ENCODE assay signal across 22 mouse cellular contexts in the genomic region with DNA sequence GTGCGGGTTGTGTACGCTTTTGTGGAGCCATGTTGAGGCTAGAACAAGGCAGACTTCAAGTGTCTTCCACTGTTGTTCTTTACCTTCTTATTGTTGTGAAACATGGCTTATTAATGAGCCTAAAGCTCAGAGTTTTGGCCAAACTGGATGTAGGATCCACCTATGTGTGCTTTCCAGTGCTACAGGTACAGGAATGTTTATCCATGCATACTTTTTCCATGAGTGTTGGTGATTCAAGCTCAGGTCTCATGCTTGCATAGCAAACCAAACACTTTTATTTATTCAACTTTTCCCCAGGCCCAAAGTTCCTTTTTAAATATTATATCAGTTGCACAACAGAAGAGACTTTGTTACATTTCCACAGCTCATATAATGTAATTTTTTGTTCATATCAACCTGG. TPM values are rescaled to one million over a fixed set of nuclear protein-coding genes. Genes with fewer than 3 reads are reported as not detected.
A peak's percentile ranks its signal among the peaks of the same experiment; 100 is the strongest.
DNase-seq lines count a peak whose midpoint lies in the region; ATAC-seq and TF ChIP-seq lines count a peak whose summit lies in the region.
"Had no signal": no experiment of that assay in that cellular context is flagged by ENCODE, and none has a peak within 500 bp of the region (broad histone marks: within the 10 kb centered on the region; RNA-seq: fewer than 3 reads in every experiment).

No protein-coding gene starts in this region.

- H3K79me2 ChIP-seq in heart, adult 2 months (replicated peaks; ENCODE audit: control insufficient read depth, insufficient read depth, low read length): no peaks in the 10 kb centered on the region

- no peak for TF ChIP-seq CTCF in heart, adult 2 months (IDR thresholded peaks at IDR 0.05)
- no peak for TF ChIP-seq CTCF in lung, adult 2 months (IDR thresholded peaks at IDR 0.05; ENCODE audit: insufficient read depth, low read length)
- TF ChIP-seq CTCF in lung, postnatal 0 days (IDR thresholded peaks at IDR 0.05): no peak
- no peak for TF ChIP-seq CTCF in stomach, postnatal 0 days (IDR thresholded peaks at IDR 0.05; ENCODE audit: low read depth)

- no peaks in the 10 kb centered on the region for H3K4me1 ChIP-seq in heart, adult 2 months (ENCODE audit: control insufficient read depth, insufficient read depth, low read length)
- no peaks in the 10 kb centered on the region for H3K4me1 ChIP-seq in lung, embryonic 16.5 days (replicated peaks; ENCODE audit: control insufficient read depth, insufficient read depth, low read length)
- H3K4me1 ChIP-seq in lung, adult 2 months (ENCODE audit: control insufficient read depth, insufficient read depth, low read length): no peaks in the 10 kb centered on the region
- H3K4me1 ChIP-seq in lung, postnatal 0 days (ENCODE audit: insufficient read depth, low read depth, low read length): no peaks in the 10 kb centered on the region
- no peaks in the 10 kb centered on the region for H3K4me1 ChIP-seq in stomach, postnatal 0 days (replicated peaks; ENCODE audit: control insufficient read depth, insufficient read depth)

- no peak overlapping the region for H3K4me2 ChIP-seq in lung, embryonic 16.5 days (ENCODE audit: low read depth, low read length)
- no peak overlapping the region for H3K4me2 ChIP-seq in lung, postnatal 0 days (replicated peaks; ENCODE audit: low read depth, low read length)
- H3K4me2 ChIP-seq in stomach, postnatal 0 days (replicated peaks; ENCODE audit: low read depth): no peak overlapping the region

- DNase-seq in heart, adult 11 months: peak; percentile 25
- no peak for DNase-seq in heart, adult 2 months
- no peak for DNase-seq in lung, adult 2 months
- peak; percentile 37 for DNase-seq in lung, postnatal 0 days (ENCODE audit: low spot score)
- no peak for DNase-seq in lung, postnatal 36 days
- DNase-seq in stomach, postnatal 0 days (ENCODE audit: low spot score): no peak
- no peak for DNase-seq in frontal cortex, postnatal 10 days (ENCODE audit: low spot score in 2 of 2)
- DNase-seq: adrenal gland, adult 2 months; adrenal gland, adult 8-10 months; adrenal gland, postnatal 10 days; adrenal gland, postnatal 14 days; adrenal gland, postnatal 25 days; adrenal gland, postnatal 36 days; B cell, adult 2 months; cerebellum, adult 11 months; cerebellum, adult 11-12 months had no signal

- peak; percentile 36; the same call in 1 of the 2 replicates for ATAC-seq in lung, embryonic 16.5 days (ENCODE audit: low read depth)
- ATAC-seq in lung, postnatal 0 days: peak; percentile 65
- ATAC-seq in stomach, postnatal 0 days (ENCODE audit: low FRiP score, low TSS enrichment): peak; percentile 60; the same call in 1 of the 2 replicates
- ATAC-seq: activated CD4-positive, CD25-positive, alpha-beta regulatory T cell, adult 4 months; CD4-positive, CD25-positive, alpha-beta regulatory T cell, adult 4 months; Patski had no signal

- H3K4me3 ChIP-seq in heart, adult 2 months: no peak overlapping the region
- no peak overlapping the region for H3K4me3 ChIP-seq in lung, embryonic 16.5 days (ENCODE audit: low read length)
- H3K4me3 ChIP-seq in lung, adult 2 months (replicated peaks; ENCODE audit: extremely low read depth, low read depth, low read length): no peak overlapping the region
- no peak overlapping the region for H3K4me3 ChIP-seq in lung, postnatal 0 days (ENCODE audit: low read depth, low read length)
- H3K4me3 ChIP-seq in stomach, postnatal 0 days (ENCODE audit: low read depth, low read length): no peak overlapping the region

- H3K27me3 ChIP-seq in heart, adult 2 months (ENCODE audit: control insufficient read depth, insufficient read depth, low read length): no peaks in the 10 kb centered on the region
- H3K27me3 ChIP-seq in lung, embryonic 16.5 days (ENCODE audit: control insufficient read depth, insufficient read depth, low read depth, low read length): no peaks in the 10 kb centered on the region
- no peaks in the 10 kb centered on the region for H3K27me3 ChIP-seq in lung, postnatal 0 days (replicated peaks; ENCODE audit: insufficient read depth, low read length)
- no peaks in the 10 kb centered on the region for H3K27me3 ChIP-seq in stomach, postnatal 0 days (ENCODE audit: control insufficient read depth, insufficient read depth, low read length)
- H3K27me3 ChIP-seq: CH12.LX, Patski had no signal

- H3K9ac ChIP-seq in heart, adult 2 months (ENCODE audit: low read depth, low read length): no peak overlapping the region
- H3K9ac ChIP-seq in lung, embryonic 16.5 days (ENCODE audit: low read length): no peak overlapping the region
- H3K9ac ChIP-seq in lung, postnatal 0 days (replicated peaks; ENCODE audit: low read depth): no peak overlapping the region
- no peak overlapping the region for H3K9ac ChIP-seq in stomach, postnatal 0 days (ENCODE audit: low read length)

- intact Hi-C loops in heart, adult 2 months (cut with DNase I): no loop called here

- no peak for TF ChIP-seq POLR2A in heart, adult 2 months (IDR thresholded peaks at IDR 0.05; ENCODE audit: insufficient read depth, low read depth, low read length)
- TF ChIP-seq POLR2A in lung, adult 2 months (IDR thresholded peaks at IDR 0.05; ENCODE audit: borderline replicate concordance, extremely low read depth, low read depth, low read length): no peak

- H3K36me3 ChIP-seq in heart, adult 2 months (ENCODE audit: control insufficient read depth, insufficient read depth, low read length): no peaks in the 10 kb centered on the region
- H3K36me3 ChIP-seq in lung, embryonic 16.5 days (ENCODE audit: control insufficient read depth, insufficient read depth, low read length): peaks cover 2% of the 10 kb centered on the region; the same call in 1 of the 2 replicates
- no peaks in the 10 kb centered on the region for H3K36me3 ChIP-seq in lung, postnatal 0 days (ENCODE audit: insufficient read depth, low read length)
- no peaks in the 10 kb centered on the region for H3K36me3 ChIP-seq in stomach, postnatal 0 days (ENCODE audit: control insufficient read depth, insufficient read depth, low read length)

- WGBS in heart, adult 2 months: 100% methylated on average over 2 of the region's 2 CpGs
- WGBS in lung, embryonic 16.5 days: 91% methylated on average over 2 of the region's 2 CpGs
- WGBS in lung, adult 2 months: 86% methylated on average over 2 of the region's 2 CpGs
- 84% methylated on average over 2 of the region's 2 CpGs for WGBS in lung, postnatal 0 days
- WGBS in stomach, postnatal 0 days: 81% methylated on average over 2 of the region's 2 CpGs

- H3K9me3 ChIP-seq in lung, embryonic 16.5 days (ENCODE audit: control insufficient read depth, low read length): no peaks in the 10 kb centered on the region
- no peaks in the 10 kb centered on the region for H3K9me3 ChIP-seq in lung, postnatal 0 days (ENCODE audit: low read length)
- no peaks in the 10 kb centered on the region for H3K9me3 ChIP-seq in stomach, postnatal 0 days (ENCODE audit: control insufficient read depth, low read length)
- H3K9me3 ChIP-seq: G1E had no signal

- TF ChIP-seq EP300 in heart, adult 2 months (IDR thresholded peaks at IDR 0.05; ENCODE audit: insufficient read depth, low read depth, low read length): no peak
- peak; percentile 44; the same call in 1 of the 2 replicates for TF ChIP-seq EP300 in lung, postnatal 0 days (IDR thresholded peaks at IDR 0.05)
- TF ChIP-seq EP300 in stomach, postnatal 0 days (optimal IDR thresholded peaks at IDR 0.05): no peak

- H3K27ac ChIP-seq in heart, adult 2 months: no peak overlapping the region
- no peak overlapping the region; the same call in 1 of the 2 replicates for H3K27ac ChIP-seq in lung, embryonic 16.5 days (ENCODE audit: low read length)
- no peak overlapping the region; the same call in 1 of the 2 replicates for H3K27ac ChIP-seq in lung, postnatal 0 days (ENCODE audit: low read length)
- H3K27ac ChIP-seq in stomach, postnatal 0 days (replicated peaks): no peak overlapping the region

RNA-seq across cellular contexts. Expression of a gene that starts 6.1 kb away (rescaled TPM):
- total RNA-seq in heart, adult 2 months (2021): not detected
- 0.03 and 0.04 TPM in 2 replicates for polyA plus RNA-seq in heart, adult 2 months (2012; rRNA removed)
- 1.3 and 1.5 TPM in 2 replicates for polyA plus RNA-seq in lung, embryonic 16.5 days (2015; fragmentation: Nextera tagmentation; extraction: Ambion mirVana)
- 0.05 and 0.12 TPM in 2 replicates for polyA plus RNA-seq in lung, adult 2 months (2012; rRNA removed)
- polyA plus RNA-seq in lung, postnatal 0 days (2015; fragmentation: Nextera tagmentation; extraction: Ambion mirVana): 1.2 and 1.5 TPM in 2 replicates
- 1.1 and 1.2 TPM in 2 replicates for polyA plus RNA-seq in stomach, postnatal 0 days (2015; fragmentation: Nextera tagmentation; extraction: Ambion mirVana)

RNA-seq across cellular contexts. Expression of a gene that starts 52.1 kb away (rescaled TPM):
- 10 to 100 TPM in 1 of 2 experiments, 1 to 10 TPM in 1; 9.2 to 10.0 TPM for total RNA-seq in heart, adult 2 months (2021)
- 4.6 and 5.3 TPM in 2 replicates for polyA plus RNA-seq in heart, adult 2 months (2012; rRNA removed)
- 8.9 and 9.7 TPM in 2 replicates for polyA plus RNA-seq in lung, embryonic 16.5 days (2015; fragmentation: Nextera tagmentation; extraction: Ambion mirVana)
- 5.3 and 6.0 TPM in 2 replicates for polyA plus RNA-seq in lung, adult 2 months (2012; rRNA removed)
- polyA plus RNA-seq in lung, postnatal 0 days (2015; fragmentation: Nextera tagmentation; extraction: Ambion mirVana): 4.7 and 5.5 TPM in 2 replicates
- 2.1 and 2.9 TPM in 2 replicates for polyA plus RNA-seq in stomach, postnatal 0 days (2015; fragmentation: Nextera tagmentation; extraction: Ambion mirVana)

RNA-seq across cellular contexts. Expression of a gene that starts 53.5 kb away (rescaled TPM):
- total RNA-seq in heart, adult 2 months (2021): 1 to 10 TPM; 2.6 to 2.7 TPM
- 1.6 and 2.1 TPM in 2 replicates for polyA plus RNA-seq in heart, adult 2 months (2012; rRNA removed)
- polyA plus RNA-seq in lung, embryonic 16.5 days (2015; fragmentation: Nextera tagmentation; extraction: Ambion mirVana): 101 and 105 TPM in 2 replicates
- polyA plus RNA-seq in lung, adult 2 months (2012; rRNA removed): 4.4 and 4.7 TPM in 2 replicates
- 16.5 and 20.2 TPM in 2 replicates for polyA plus RNA-seq in lung, postnatal 0 days (2015; fragmentation: Nextera tagmentation; extraction: Ambion mirVana)
- polyA plus RNA-seq in stomach, postnatal 0 days (2015; fragmentation: Nextera tagmentation; extraction: Ambion mirVana): 29.0 and 32.6 TPM in 2 replicates

Comparison
In these comparisons a context has a peak if more than half of its experiments do, and no peak if none do; other contexts are left out.
1. DNase-seq: peak in heart, adult 11 months (single experiment) and lung, postnatal 0 days (single experiment); none in heart, adult 2 months (0 of 2), lung, adult 2 months (single experiment), lung, postnatal 36 days (single experiment), stomach, postnatal 0 days (single experiment) and frontal cortex, postnatal 10 days (0 of 2).
2. Peak in every context shown above with its lines, with median percentiles within 50 percentile points of each other: ATAC-seq.